Mouse (Mus musculus): Measurements from ENCODE around the gene Igf2bp2. TPM values are rescaled to one million over a fixed set of nuclear protein-coding genes. Genes with fewer than 3 reads are reported as not detected.

The Igf2bp2 gene
- total and polyA plus RNA-seq, 2 experiments from 2014 or later, result 5.5 to 8.7 TPM

DNA sequence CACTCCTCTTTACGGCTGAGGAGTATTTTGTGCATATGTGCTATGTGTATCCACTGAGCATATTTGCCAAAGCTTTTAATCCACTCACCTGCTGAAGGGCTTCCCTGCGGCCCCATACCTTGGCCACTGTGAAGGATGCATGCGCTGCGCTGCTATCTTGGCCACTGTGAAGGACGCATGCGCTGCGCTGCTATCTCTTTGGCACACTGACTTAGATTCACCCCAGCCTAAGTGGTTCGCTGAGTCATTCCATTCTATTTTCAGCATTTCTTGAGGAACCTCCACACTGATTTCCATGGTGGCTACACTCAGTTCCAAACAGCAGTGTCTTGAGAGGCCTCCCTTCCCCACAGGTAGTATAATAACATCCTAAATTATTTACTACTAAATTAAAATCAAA lies 42.0 kb downstream of the Igf2bp2 start:
- no peak overlapping the region for H3K4me3 ChIP-seq (ENCODE audit: low read depth, low read length)
- no peaks in the 10 kb centered on the region for H3K4me1 ChIP-seq (ENCODE audit: insufficient read depth, low read length)
- H3K4me2 ChIP-seq (ENCODE audit: low read depth, low read length, poor library complexity, severe bottlenecking), result no peak overlapping the region
- no peaks in the 10 kb centered on the region for H3K27me3 ChIP-seq (ENCODE audit: insufficient read depth, low read length)
- DNase-seq (ENCODE audit: low spot score), result no peak
- no peak overlapping the region for H3K9ac ChIP-seq (replicated peaks; ENCODE audit: low read length, poor library complexity, severe bottlenecking)
- no peak for TF ChIP-seq CTCF (IDR thresholded peaks at IDR 0.05)
- no peaks in the 10 kb centered on the region for H3K9me3 ChIP-seq (ENCODE audit: low read length)
- 94% methylated on average over 8 of the region's 8 CpGs for WGBS
- ATAC-seq (ENCODE audit: low FRiP score), result no peak
- no peaks in the 10 kb centered on the region for H3K36me3 ChIP-seq (ENCODE audit: insufficient read depth, low read length)
- H3K27ac ChIP-seq (ENCODE audit: low read depth, low read length), result no peak overlapping the region

DNA sequence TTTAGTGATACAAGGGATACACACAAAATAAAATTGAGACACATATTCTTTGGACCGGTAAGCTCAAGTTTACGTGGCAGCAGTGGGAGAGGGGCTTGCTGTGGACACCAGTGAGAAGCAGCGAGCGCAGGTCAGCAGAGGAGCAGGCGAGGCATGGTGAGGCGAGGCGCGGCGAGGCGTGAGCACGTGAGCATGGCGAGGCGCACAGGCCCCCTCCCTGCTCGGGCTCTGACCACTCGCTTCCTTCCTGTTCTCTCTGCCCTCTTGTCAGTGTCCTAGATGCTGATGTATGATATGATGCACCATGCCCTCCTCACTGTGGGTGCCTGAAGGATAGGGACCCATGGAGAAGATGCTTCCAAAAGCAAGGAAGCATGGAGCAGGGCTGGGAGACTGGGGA lies 43.6 kb downstream of the Igf2bp2 start:
- WGBS, result 98% methylated on average over 15 of the region's 15 CpGs

GRCm38 (mm10) chr16:22118716-22119501 lies 44.2 kb downstream of the Igf2bp2 start:
- 93% methylated on average over 14 of the region's 14 CpGs for WGBS

More for the DNA sequence above, 43.6 kb downstream of the Igf2bp2 start:
- ATAC-seq (ENCODE audit: low FRiP score) (no peak), DNase-seq (ENCODE audit: low spot score) (no peak)
- Histone ChIP-seq H3K27ac (ENCODE audit: low read depth, low read length) (no peak overlapping the region), H3K4me3 (ENCODE audit: low read depth, low read length) (no peak overlapping the region), H3K9me3 (ENCODE audit: low read length) (no peaks in the 10 kb centered on the region), H3K4me2 (ENCODE audit: low read depth, low read length, poor library complexity, severe bottlenecking) (no peak overlapping the region), H3K36me3 (ENCODE audit: insufficient read depth, low read length) (no peaks in the 10 kb centered on the region), H3K9ac (replicated peaks; ENCODE audit: low read length, poor library complexity, severe bottlenecking) (no peak overlapping the region), H3K4me1 (ENCODE audit: insufficient read depth, low read length) (no peaks in the 10 kb centered on the region), H3K27me3 (ENCODE audit: insufficient read depth, low read length) (no peaks in the 10 kb centered on the region)
- TF ChIP-seq CTCF (IDR thresholded peaks at IDR 0.05), result no peak

GRCm38 (mm10) chr16:22118151-22118550 lies 44.9 kb downstream of the Igf2bp2 start:
- WGBS, result 89% methylated on average over 4 of the region's 4 CpGs
- no peak for TF ChIP-seq CTCF (IDR thresholded peaks at IDR 0.05)
- ATAC-seq (ENCODE audit: low FRiP score), result no peak

More at GRCm38 (mm10) chr16:22118716-22119501, 44.2 kb downstream of the Igf2bp2 start:
- TF ChIP-seq CTCF (IDR thresholded peaks at IDR 0.05), result no peak
- Histone ChIP-seq H3K27ac (ENCODE audit: low read depth, low read length) (no peak overlapping the region), H3K9ac (replicated peaks; ENCODE audit: low read length, poor library complexity, severe bottlenecking) (no peak overlapping the region), H3K4me1 (ENCODE audit: insufficient read depth, low read length) (no peaks in the 10 kb centered on the region), H3K36me3 (ENCODE audit: insufficient read depth, low read length) (no peaks in the 10 kb centered on the region), H3K9me3 (ENCODE audit: low read length) (no peaks in the 10 kb centered on the region), H3K4me3 (ENCODE audit: low read depth, low read length) (no peak overlapping the region), H3K27me3 (ENCODE audit: insufficient read depth, low read length) (no peaks in the 10 kb centered on the region), H3K4me2 (ENCODE audit: low read depth, low read length, poor library complexity, severe bottlenecking) (no peak overlapping the region)
- no peak for ATAC-seq (ENCODE audit: low FRiP score)
- DNase-seq (ENCODE audit: low spot score), result no peak

GRCm38 (mm10) chr16:22116748-22117147 lies 46.4 kb downstream of the Igf2bp2 start:
- WGBS, result 96% methylated on average over 4 of the region's 4 CpGs
- H3K9me3 ChIP-seq (ENCODE audit: low read length), result no peaks in the 10 kb centered on the region
- H3K9ac ChIP-seq (replicated peaks; ENCODE audit: low read length, poor library complexity, severe bottlenecking), result no peak overlapping the region
- no peak overlapping the region for H3K4me2 ChIP-seq (ENCODE audit: low read depth, low read length, poor library complexity, severe bottlenecking)
- ATAC-seq (ENCODE audit: low FRiP score) (no peak), DNase-seq (ENCODE audit: low spot score) (no peak)
- no peaks in the 10 kb centered on the region for H3K4me1 ChIP-seq (ENCODE audit: insufficient read depth, low read length)
- H3K27me3 ChIP-seq (ENCODE audit: insufficient read depth, low read length), result no peaks in the 10 kb centered on the region
- H3K4me3 ChIP-seq (ENCODE audit: low read depth, low read length), result no peak overlapping the region
- no peak for TF ChIP-seq CTCF (IDR thresholded peaks at IDR 0.05)
- H3K27ac ChIP-seq (ENCODE audit: low read depth, low read length), result no peak overlapping the region
- no peaks in the 10 kb centered on the region for H3K36me3 ChIP-seq (ENCODE audit: insufficient read depth, low read length)

More at GRCm38 (mm10) chr16:22118151-22118550, 44.9 kb downstream of the Igf2bp2 start:
- Histone ChIP-seq H3K9ac (replicated peaks; ENCODE audit: low read length, poor library complexity, severe bottlenecking) (no peak overlapping the region), H3K9me3 (ENCODE audit: low read length) (no peaks in the 10 kb centered on the region), H3K4me2 (ENCODE audit: low read depth, low read length, poor library complexity, severe bottlenecking) (no peak overlapping the region), H3K36me3 (ENCODE audit: insufficient read depth, low read length) (no peaks in the 10 kb centered on the region), H3K27ac (ENCODE audit: low read depth, low read length) (no peak overlapping the region), H3K4me1 (ENCODE audit: insufficient read depth, low read length) (no peaks in the 10 kb centered on the region), H3K27me3 (ENCODE audit: insufficient read depth, low read length) (no peaks in the 10 kb centered on the region), H3K4me3 (ENCODE audit: low read depth, low read length) (no peak overlapping the region)
- DNase-seq (ENCODE audit: low spot score), result no peak

- WGBS, result 91% methylated on average over 6 of the region's 6 CpGs
- Histone ChIP-seq H3K9ac (replicated peaks; ENCODE audit: low read length, poor library complexity, severe bottlenecking) (no peak overlapping the region), H3K4me1 (ENCODE audit: insufficient read depth, low read length) (no peaks in the 10 kb centered on the region), H3K27ac (ENCODE audit: low read depth, low read length) (no peak overlapping the region), H3K4me2 (ENCODE audit: low read depth, low read length, poor library complexity, severe bottlenecking) (no peak overlapping the region), H3K9me3 (ENCODE audit: low read length) (no peaks in the 10 kb centered on the region), H3K4me3 (ENCODE audit: low read depth, low read length) (no peak overlapping the region), H3K36me3 (ENCODE audit: insufficient read depth, low read length) (no peaks in the 10 kb centered on the region), H3K27me3 (ENCODE audit: insufficient read depth, low read length) (no peaks in the 10 kb centered on the region)
- no peak for TF ChIP-seq CTCF (IDR thresholded peaks at IDR 0.05)
- no peak for ATAC-seq (ENCODE audit: low FRiP score)
- DNase-seq (ENCODE audit: low spot score), result no peak
Measured at GRCm38 (mm10) chr16:22116058-22116457, 47.0 kb downstream of the Igf2bp2 start.
